Mouse (Mus musculus) natural killer cell, adult 2 months (primary cell): ENCODE results near the gene Itga2.

ENCODE experiments used
- DNase-seq, 2 experiments: peaks; one replicate each; pipeline ENCODE4 v3.0.0; 2022; ENCODE audit warnings: low spot score in 2 of 2

Gene Itga2

DNA sequence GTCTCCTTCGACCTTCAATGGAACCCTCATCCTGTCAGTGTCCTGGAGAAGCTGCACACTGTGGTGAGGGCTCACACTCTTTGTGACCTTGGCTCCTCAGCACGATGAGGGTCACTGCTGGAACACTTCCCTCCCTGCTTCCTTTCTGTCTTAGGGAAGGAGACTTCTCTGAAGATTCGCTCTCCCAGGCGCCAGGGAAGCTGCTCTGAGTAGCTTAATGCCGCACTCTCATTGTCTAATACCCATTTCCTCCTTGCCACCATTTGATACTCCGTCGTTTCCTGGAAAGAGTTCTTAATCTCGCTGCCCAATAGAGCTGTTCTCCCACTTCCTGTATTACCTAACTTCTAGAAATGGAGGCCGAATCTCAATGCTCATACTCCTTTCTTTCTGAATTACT lies 46.7 kb downstream of the Itga2 start:
- no peak for DNase-seq

DNA sequence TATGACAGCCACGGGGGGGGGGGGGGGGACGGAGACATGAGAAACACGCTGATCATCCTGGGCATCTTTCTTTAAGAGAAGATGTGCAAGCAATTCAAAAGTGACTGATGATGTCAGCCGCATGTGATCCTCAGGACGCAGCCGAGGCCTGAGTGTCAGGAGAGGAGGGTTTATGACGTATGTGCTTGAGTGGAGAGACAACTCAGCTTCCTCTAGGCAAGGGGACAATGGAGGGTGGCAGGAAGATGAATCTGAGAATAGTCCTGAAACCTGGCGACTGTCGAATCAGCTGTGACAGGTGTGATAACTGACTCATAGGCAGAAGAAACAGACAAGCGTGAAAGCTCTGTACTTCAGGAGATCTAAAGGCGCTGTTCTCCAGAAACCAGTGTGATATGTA lies 53.2 kb downstream of the Itga2 start:
- peak in 1 of 2 experiments; percentile 11 for DNase-seq

DNA sequence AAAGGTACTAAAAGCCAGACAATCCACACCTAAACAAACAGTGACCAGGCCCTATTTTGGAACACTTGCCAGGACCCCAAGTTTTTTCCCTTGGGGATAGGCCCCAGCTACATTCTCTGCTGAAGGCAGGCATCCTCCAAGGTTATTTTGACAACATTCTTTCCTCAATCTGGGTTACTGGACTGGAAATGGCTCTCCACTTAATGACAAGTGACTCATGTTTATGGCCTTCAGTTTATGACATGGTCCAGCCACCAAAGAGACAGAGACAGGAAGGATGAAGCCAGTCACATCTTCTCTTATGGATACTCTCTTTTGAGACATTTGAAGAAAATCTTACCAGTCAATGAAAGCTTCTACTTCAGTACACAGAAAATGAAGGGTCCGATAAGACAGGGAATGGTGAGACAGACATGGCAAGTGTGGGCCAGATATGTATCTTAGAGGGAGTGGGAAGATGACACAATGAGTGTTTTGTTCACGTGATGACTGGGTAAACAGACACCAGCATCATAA lies 55.8 kb downstream of the Itga2 start:
- DNase-seq = no peak

DNA sequence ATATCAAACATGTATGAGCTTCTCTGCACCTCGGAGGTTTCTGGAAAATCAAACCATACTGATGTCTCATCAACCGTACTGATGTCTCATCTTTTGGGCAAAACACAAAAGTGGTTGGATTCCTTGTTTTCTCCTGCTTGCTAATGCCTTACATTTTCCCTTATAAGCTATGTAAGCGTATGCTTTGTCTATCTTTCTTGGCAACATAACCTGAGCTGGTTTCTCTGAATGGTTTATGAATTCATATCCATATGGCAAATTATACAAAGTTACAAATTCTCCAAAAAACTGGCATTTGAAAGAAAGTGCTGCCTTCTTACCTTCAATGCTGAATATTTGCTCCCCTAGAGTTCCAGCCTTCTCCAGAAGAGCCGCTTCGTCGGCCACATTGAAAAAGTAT lies 57.2 kb downstream of the Itga2 start:
- no peak for DNase-seq

DNA sequence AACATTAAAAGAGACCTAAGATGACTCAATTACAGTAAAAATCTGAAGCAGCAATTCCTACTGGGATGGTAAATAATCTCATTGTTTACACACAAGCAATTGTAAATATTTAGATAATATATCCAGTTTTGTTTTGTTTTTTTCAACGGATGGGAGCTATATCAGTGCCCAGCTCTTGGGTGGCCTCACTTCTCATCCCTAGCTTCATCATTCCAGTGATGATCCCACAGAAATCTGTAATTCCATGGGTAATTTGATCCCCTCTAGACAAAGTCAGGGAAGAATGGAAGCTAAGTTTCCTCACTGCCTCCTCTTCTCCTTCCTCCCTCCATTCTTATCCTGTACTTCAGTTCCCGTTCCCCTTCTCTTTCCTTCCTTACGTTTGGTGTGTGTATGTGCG lies 74.4 kb downstream of the Itga2 start:
- DNase-seq = no peak

DNA sequence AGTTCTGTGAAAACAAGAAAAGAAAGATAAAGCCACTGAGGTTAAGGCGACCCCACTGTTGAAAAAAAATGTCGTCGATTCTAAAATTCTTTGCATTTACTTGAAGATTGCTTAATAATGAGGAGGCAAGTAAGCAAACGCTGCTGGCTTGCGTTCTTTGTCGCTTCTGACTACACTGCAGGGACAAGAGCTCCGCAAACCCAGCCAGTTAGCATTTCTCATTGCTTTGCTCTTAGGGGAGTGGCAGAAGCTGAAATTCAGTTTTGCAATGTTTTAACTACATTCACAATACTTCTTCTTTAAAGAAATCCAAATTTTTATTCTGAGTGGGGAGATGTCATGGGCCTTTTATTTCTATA lies 75.7 kb downstream of the Itga2 start:
- no peak for DNase-seq

DNA sequence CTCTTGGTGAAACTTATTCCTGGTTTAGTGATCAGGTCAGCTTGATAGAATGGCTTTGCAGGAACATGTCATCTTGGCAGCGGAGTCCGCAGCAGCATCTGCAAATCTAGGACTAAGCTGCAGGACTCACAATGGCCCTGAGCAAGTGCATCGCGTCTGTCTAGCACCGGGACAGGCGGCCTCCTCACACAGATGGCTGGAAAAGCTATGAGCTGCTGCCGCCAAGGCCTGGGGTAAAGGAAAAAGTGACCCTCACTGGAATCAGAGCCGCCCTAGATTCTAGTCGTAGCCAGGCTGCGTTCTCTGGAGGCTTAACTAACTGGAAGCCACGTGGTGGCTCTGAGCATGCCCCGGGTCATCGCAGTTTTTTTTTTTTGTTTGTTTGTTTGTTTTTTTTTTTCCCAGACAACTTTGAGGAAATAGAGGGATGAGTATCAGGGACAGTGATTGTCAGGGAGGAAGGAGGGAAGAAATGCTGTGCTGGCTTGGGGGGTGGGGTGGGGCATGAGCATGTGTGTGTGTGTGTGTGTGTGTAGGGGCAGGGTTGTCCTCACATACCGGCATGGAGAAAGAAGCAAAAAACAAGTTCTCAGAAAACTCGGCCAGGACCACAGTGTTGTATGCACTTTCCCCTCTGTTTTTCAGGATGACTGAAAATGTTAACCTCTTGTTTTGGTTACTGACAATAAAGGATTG lies 76.2 kb downstream of the Itga2 start:
- DNase-seq = no peak

DNA sequence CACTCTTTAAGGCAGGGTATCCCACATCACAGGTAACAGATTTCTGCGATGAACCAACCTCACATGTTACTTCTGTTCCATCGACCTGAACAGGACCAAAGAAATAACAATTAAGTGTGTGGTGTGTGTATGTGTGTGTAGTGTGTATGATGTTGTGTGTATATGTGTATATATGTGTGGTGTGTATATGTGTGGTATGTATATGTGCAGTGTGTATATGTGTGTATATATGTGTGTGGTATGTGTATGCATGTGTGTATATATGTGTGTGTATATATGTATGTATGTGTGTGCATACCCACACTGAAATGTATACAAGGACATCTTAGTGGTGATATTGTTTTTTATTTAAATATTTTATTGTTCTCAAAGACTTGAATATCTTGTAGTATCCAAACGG lies 77.5 kb downstream of the Itga2 start:
- DNase-seq = no peak

DNA sequence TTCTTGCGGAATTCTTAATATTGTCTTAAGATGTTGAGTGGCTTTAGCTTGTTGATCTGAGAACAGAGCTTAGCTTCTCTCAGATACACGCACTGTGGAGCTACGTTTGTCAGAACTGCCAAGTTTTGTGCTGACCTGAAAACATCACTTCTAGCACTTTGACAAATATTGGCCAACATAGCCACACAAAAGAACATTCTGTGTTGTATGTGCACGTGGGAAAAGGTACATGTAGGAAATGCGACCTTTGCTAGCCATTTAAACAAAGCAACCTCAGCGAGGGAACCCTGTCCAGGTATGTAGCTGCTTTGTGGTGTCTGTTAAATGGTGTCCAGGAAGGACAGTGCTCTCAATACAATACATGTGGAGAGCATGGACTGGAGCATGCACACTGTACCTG lies 77.9 kb downstream of the Itga2 start:
- no peak for DNase-seq

DNA sequence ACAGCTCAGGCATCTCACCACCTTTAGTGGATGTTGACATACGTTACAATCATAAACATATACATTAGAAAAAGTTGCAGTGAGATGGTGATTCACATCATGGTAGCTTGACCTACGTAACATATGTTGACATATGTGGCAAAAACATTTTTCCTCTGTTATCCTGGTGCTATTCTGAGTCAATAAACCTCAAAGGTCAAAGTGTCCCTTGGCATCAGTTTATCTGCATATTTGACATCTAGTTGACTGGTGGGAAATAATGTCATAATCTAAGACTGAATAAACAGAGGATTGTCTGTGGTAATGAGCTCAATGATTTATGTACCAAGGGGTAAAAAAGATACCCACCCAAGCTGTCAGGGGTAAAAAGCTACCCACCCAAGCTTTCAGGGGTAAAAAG lies 78.7 kb downstream of the Itga2 start:
- no peak for DNase-seq

DNA sequence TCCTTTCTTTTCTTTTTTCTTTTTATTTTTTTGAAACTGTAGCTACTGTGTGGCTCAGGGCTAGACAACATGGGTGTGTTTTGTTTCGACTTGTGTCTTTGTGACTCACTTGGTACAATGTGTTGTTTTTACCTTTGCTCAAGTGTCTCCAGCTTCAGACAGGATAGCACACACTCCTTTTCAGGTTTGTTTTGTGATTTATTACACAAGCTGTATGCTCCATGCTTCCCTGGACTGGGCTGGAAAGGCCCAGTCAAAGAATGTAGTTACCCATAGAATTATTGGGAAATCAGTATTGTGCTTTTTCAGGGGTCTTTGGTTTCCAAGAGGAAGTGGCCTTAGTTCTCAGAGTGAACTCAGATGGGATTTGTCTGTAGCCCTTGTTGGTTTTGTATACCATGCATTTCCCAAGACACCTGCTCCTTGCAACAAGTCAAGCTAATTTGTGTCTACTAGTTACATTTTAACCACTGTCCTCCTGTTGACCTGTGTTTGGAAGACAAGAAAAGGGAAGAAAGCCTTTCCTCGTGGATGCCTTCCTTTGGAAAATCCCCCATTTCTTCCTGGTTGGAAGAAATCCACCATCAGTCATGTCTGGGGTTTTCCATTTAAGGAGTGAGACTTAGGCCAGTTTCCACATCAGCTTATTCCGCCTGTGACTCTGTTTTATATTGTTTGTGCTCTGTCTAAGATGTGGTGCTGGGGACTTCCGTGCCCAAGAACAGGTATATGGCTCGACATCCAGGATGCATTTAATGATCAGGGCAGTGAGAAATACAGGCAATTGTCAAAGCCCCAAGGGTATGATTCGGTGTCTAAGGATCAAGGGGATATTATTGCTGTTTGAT lies 79.4 kb downstream of the Itga2 start:
- DNase-seq = no peak

DNA sequence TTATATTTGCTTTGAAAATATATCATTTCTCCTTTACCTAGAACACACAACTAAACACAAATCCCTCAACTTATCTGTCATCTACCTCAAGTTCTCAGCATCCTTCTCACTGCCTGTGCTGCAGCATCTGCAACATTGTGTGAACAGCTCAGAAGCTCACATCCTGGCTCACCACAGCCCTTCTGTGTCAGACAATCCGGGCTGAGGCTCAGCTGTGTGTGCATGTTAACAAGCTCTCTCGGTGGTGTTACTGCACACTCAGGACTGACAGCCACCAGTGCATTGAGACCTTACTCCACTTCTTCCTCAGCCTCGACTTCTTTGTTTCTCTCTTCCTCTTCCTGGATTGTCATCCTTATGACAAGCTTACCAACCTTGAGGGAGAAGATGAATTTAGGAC lies 83.0 kb downstream of the Itga2 start:
- no peak for DNase-seq

DNA sequence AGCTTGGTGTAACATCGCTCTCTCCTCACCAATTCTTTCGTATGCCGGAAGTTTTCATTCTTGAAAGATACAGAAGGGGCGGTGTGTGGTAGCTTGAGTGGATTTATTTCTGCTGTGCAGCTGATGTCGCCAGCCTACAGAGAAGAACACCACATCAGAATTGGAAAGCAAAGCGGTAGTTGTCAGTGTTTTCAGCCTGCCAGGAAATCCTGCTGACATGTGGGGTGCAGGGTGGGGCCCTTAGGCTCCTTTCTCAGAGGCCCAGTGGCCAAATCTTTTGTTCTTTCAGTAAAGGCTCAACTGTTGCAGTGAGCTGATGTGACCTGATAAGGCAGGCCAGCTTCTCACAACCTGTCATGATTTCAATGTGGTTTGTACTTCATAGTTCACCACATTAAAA lies 86.1 kb downstream of the Itga2 start:
- DNase-seq = peak; percentile 70 to 78

DNA sequence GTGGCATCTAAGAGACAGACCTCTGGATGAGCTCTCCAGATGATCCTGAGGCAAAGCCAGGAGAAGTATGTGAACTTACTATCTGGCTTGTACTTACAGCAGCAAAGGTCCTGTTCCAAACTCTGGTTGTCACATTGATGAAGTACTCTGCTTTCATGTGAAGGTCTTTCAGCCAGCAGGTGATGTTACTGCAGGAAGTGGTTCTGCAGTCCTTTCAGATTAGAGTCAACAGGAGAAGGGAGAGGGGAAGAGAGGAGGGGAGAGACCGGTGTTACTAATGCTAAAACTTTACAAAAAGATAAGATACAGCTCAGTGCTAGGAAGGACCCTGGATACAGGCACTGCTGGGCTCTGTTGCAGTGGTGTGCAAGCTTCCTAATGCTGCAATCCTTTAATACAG lies 88.6 kb downstream of the Itga2 start:
- no peak for DNase-seq

DNA sequence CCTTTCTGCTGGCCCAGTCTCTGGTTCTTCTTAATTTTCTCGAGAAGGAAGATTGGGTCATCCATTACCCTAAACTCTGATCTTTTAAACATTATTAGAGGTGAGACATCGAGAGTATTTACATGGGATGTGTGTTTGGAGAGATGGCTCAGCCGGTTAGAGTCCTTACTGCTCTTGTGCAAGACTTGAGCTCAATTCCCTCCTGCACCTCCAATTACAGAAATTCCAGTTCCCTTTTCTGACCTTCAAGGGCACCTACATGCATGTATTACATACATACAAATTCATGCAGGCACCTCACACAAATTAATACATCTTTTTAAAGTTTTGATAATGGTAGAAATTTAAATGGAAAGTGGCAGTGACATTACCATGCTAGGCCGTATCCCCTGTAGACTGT lies 91.4 kb downstream of the Itga2 start:
- DNase-seq = no peak

DNA sequence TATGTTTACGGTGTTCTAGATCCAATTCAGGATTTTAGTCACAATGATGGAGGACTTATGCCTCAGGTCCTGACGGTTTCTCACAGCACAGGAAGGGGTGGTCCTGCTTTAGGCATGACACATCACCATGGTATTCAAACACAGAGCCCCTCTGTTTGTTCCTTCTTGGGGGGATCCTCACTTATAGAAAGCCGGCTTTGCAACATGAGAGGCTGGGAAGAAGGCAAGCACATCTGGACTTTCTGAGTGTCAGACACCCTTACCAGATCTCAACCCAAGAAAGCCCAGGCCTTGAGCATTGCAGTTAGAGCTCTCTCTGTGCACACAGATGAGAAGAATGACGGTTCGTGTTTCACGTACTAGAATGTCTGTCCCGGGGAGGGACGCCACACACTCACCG lies 92.8 kb downstream of the Itga2 start:
- no peak for DNase-seq

DNA sequence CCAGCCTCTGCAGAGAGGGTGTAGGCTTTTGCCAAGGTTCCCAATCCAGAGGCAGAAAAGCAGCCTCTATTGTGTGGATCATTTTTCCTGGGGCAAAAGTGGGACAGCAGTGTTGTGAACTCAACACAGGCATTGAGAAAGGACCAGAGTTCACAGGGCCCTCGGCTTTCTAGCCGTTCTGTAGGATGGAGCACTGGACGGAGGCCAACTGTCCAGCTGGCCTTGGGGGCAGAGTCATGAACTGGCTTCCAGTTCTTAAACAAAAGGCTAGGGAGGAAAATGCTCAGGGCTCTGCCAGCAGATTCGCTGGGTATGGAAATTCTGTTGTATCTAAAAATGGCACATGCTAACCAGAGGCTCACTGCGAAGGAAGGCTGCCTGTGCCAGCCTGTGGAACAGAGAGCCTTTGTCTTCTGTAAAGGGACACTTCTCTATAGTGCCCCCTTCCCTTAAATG lies 93.3 kb downstream of the Itga2 start:
- DNase-seq = no peak

DNA sequence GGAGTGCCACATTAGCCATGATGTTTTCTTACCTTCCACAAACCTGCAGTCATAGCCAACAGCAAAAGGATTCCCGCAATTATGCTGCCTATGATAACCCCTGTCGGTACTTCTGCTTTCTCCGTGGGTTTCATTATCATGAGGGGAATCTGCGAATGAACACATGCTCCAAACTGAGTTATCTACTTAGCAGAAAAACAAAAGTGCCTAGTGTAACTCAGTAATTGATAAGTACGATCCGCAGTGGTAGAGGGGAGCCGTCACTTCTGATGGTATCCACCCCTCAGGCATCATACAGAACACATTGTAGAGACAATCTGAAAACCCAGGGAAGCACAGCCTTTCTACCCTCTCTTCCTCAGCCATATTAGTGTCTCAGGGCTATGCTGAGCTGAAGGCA lies 94.8 kb downstream of the Itga2 start:
- DNase-seq = no peak

DNA sequence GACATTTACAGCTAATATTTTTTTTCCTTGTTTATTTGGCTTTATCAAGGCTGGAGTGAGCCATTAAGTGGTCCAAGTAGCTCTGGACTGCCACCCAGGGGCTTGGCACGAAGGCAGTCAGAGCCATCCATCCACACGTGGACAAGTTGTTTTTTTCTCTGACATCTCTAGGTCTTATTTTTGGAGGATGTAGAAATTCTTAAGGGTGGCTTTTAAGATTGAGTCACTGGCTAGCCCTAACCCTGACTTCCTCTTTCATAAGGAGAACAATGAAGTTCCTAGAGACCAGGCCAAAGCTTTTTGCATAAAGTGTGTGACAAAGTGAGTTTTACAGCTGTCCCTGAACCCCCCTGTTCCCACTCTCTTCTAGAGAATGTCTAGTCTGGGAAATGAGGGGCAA lies 97.3 kb downstream of the Itga2 start:
- no peak for DNase-seq

DNA sequence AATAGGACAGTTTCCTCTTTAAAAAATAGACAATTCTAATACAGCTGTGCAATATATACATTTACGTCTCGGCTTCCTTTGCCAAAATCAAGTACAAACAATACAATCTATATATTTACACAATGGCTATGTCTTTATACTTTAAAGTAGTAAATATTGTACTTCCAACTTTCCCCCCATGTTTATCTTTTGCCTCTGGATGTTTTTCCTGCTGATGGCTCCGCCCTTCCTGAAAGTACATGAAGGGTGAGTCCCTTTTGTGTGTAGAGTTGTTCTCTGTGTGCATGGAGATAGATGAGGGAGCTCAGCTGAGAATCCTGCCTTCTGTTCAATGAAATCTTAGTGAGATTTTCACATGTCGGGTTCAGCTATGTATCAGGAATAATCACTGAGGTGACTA lies 98.5 kb downstream of the Itga2 start:
- no peak for DNase-seq

DNA sequence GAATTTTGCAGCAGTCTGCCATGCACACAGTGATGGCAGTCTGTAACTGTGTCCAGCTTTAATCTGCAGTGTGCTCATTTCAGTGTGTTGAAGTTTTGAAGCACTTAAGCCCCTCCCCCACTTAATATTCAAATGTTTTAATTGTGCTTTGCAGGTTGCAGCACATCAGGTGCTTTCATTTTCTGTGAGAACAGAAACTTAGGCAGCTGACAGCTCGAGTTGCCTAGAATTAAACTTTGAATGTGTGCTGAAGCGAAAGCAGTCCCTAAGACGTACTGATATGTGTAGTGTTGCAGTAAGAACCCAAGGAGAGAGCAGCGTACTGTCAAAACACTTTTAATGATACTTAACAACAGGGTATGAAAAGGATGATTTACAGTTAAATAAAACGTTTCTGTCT lies 99.1 kb downstream of the Itga2 start:
- no peak for DNase-seq

DNA sequence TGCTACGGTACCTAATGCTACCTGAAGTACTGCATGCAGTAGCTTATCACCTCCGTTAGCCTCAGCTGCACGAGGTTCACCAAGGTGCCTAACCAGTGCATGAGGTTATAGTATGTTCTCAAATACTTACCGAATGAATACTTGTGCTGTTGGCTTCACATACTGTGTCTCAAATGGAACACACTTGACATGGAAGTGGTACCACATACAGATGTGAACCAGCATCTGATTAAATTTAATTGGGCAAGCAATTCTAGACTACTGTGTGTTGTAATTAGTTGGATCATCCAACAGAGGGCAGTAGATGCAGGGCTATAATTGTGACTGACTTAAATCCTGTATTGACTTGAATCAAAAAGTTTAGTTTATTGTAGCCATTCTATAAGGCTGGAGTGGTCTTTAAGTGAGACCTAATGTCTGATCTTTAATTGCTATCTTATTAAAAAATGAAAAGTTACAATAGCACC lies 100.5 kb downstream of the Itga2 start:
- DNase-seq = peak; percentile 27 to 39

DNA sequence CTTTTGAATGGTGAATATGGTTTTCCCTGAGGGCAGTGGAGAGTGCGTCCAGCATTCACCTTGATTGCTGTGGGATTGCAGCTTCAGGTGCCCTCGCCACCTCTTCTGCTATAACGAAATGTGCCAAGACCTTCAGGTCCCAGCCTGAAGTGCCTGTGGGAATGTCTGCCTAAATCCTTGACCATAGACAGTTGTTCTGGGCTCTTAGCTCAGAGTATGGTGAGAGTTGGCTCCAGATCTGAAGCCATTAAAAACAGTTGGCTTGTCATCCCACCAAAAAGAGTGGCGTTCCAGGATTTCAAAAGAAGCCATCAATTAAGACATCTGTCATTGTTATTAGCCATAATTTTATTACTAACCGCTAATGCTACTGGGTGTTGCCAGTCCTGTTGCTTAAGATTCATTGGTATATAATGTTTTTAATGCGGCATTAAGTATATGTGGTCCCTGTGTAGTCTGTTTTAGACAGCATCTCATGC lies 106.5 kb downstream of the Itga2 start:
- no peak for DNase-seq
